ENCODE assay signal across 13 mouse cellular contexts in the genomic region with DNA sequence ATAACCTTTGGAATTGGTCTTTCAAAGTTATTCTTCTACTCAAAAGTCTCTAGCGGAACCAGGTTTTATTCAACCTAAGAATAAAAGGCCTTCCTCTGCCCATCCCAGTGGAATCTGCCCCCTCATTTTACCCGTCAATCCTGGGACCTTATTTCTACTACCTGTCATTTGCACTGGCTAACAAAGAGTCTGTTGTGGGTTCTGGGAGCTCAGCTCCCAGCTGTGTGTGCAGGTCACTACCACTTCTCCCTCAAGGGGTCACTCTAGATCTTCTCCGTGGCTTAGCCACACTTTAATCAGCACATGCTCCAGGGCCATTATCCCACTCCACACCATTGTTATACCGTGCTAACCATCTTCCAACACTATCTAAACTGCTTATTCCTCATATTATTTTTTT. TPM values are rescaled to one million over a fixed set of nuclear protein-coding genes. Genes with fewer than 3 reads are reported as not detected.
DNase-seq lines count a peak whose midpoint lies in the region; ATAC-seq and TF ChIP-seq lines count a peak whose summit lies in the region.
"Had no signal": no experiment of that assay in that cellular context is flagged by ENCODE, and none has a peak within 500 bp of the region (broad histone marks: within the 10 kb centered on the region; RNA-seq: fewer than 3 reads in every experiment).

No protein-coding gene starts in this region.

- no peak overlapping the region for H3K4me2 ChIP-seq in hindbrain, postnatal 0 days (ENCODE audit: low read depth, low read length)
- no peak overlapping the region for H3K4me2 ChIP-seq in CH12.LX (ENCODE audit: insufficient read depth, low read depth, poor library complexity, severe bottlenecking)
- H3K4me2 ChIP-seq: liver, embryonic 11.5 days had no signal

- peak; percentile 29 for TF ChIP-seq CTCF in hindbrain, postnatal 0 days (IDR thresholded peaks at IDR 0.05; ENCODE audit: low read depth)
- TF ChIP-seq CTCF in CH12.LX (conservative IDR thresholded peaks at IDR 0.05 in 1 of 2, IDR thresholded peaks at IDR 0.05 in 1 of 2; ENCODE audit: low read depth in 2 of 2, low read length in 2 of 2), result peak; percentile 38 to 90; a peak in 2 of 4 replicates

- TF ChIP-seq POLR2A in CH12.LX (IDR thresholded peaks at IDR 0.05; ENCODE audit: low read depth, low read length), result no peak

- in situ Hi-C loops in CH12.LX (cut with MboI; ENCODE audit: low pct_ligation_motif_present, low pct_unique_long_range_greater_than_20kb, low sequenced_read_pairs), result no loop called here

- dilution Hi-C loops in CH12.LX (cut with MboI; ENCODE audit: extremely low pct_ligation_motif_present, extremely low pct_unique_long_range_greater_than_20kb, low sequenced_read_pairs), result no loop called here

- H3K27me3 ChIP-seq in hindbrain, postnatal 0 days (ENCODE audit: insufficient read depth, low read length), result no peaks in the 10 kb centered on the region
- H3K27me3 ChIP-seq in hindbrain, embryonic 10.5 days (ENCODE audit: insufficient read depth, poor library complexity, severe bottlenecking), result no peaks in the 10 kb centered on the region
- H3K27me3 ChIP-seq in CH12.LX (replicated peaks), result no peaks in the 10 kb centered on the region

- TF ChIP-seq RAD21 in CH12.LX (IDR thresholded peaks at IDR 0.05; ENCODE audit: low read depth, low read length), result peak; percentile 85

- no peak overlapping the region for H3K27ac ChIP-seq in hindbrain, postnatal 0 days
- H3K27ac ChIP-seq in hindbrain, embryonic 10.5 days, result no peak overlapping the region
- H3K27ac ChIP-seq in CH12.LX (ENCODE audit: insufficient read depth, low read depth), result no peak overlapping the region

- no peak for TF ChIP-seq EP300 in CH12.LX (IDR thresholded peaks at IDR 0.05; ENCODE audit: low read length)

- 43% methylated on average over 4 of the region's 4 CpGs for whole genome bisulfite sequencing in hindbrain, postnatal 0 days
- 41% methylated on average over 4 of the region's 4 CpGs for WGBS in hindbrain, embryonic 10.5 days

- no peaks in the 10 kb centered on the region for H3K36me3 ChIP-seq in hindbrain, postnatal 0 days (ENCODE audit: insufficient read depth, low read length)
- H3K36me3 ChIP-seq in hindbrain, embryonic 10.5 days, result no peaks in the 10 kb centered on the region
- no peaks in the 10 kb centered on the region for H3K36me3 ChIP-seq in CH12.LX (replicated peaks in 1 of 2; ENCODE audit: control insufficient read depth in 1 of 2, insufficient read depth in 1 of 2, low read length in 1 of 2)

- no peak for DNase-seq in hindbrain, postnatal 0 days (ENCODE audit: low spot score)
- DNase-seq in hindbrain, embryonic 10.5 days (ENCODE audit: low spot score), result no peak
- no peak for DNase-seq in CH12.LX (ENCODE audit: extremely low read depth)
- DNase-seq in embryo, embryonic 10.5 days (ENCODE audit: low spot score), result peak; percentile 29
- peak; percentile 36 for DNase-seq in kidney, postnatal 14 days
- no peak for DNase-seq in gastrocnemius, postnatal 14 days
- DNase-seq in left cerebral cortex, postnatal 14 days (ENCODE audit: low spot score in 2 of 2), result no peak
- DNase-seq in heart, postnatal 4 days, result no peak
- DNase-seq: cerebellum, postnatal 25 days; forebrain, postnatal 0 days had no signal

- no peak for ATAC-seq in hindbrain, postnatal 0 days
- ATAC-seq: activated CD4-positive, CD25-positive, alpha-beta regulatory T cell, adult 4 months; CD4-positive, CD25-positive, alpha-beta regulatory T cell, adult 4 months; forebrain, postnatal 0 days had no signal

- no peak overlapping the region for H3K4me3 ChIP-seq in hindbrain, postnatal 0 days (ENCODE audit: low read length)
- H3K4me3 ChIP-seq in hindbrain, embryonic 10.5 days, result no peak overlapping the region
- H3K4me3 ChIP-seq in CH12.LX (replicated peaks in 1 of 3; ENCODE audit: low read depth in 2 of 3, low read length in 2 of 3, poor library complexity in 1 of 3), result no peak overlapping the region

- intact Hi-C loops in gastrocnemius, postnatal 14 days (cut with DNase I; ENCODE audit: low total_unique reads), result no loop called here
- intact Hi-C loops in left cerebral cortex, postnatal 14 days (cut with DNase I), result no loop called here

- no peaks in the 10 kb centered on the region for H3K9me3 ChIP-seq in hindbrain, postnatal 0 days (ENCODE audit: low read length)
- H3K9me3 ChIP-seq in hindbrain, embryonic 10.5 days, result no peaks in the 10 kb centered on the region
- no peaks in the 10 kb centered on the region for H3K9me3 ChIP-seq in CH12.LX (replicated peaks; ENCODE audit: low read length)

- no peaks in the 10 kb centered on the region for H3K79me2 ChIP-seq in CH12.LX (replicated peaks; ENCODE audit: control insufficient read depth, extremely low read depth, insufficient read depth, poor library complexity, severe bottlenecking)

- no peak overlapping the region for H3K9ac ChIP-seq in hindbrain, postnatal 0 days (replicated peaks; ENCODE audit: low read length)
- H3K9ac ChIP-seq in CH12.LX (ENCODE audit: insufficient read depth, low read depth), result no peak overlapping the region
- H3K9ac ChIP-seq: forebrain, postnatal 0 days had no signal

- no peaks in the 10 kb centered on the region for H3K4me1 ChIP-seq in hindbrain, postnatal 0 days (ENCODE audit: insufficient read depth, low read length)
- no peaks in the 10 kb centered on the region for H3K4me1 ChIP-seq in hindbrain, embryonic 10.5 days (replicated peaks)
- H3K4me1 ChIP-seq in CH12.LX (ENCODE audit: control insufficient read depth in 1 of 2, insufficient read depth in 2 of 2), result peaks cover 17 to 21% of the 10 kb centered on the region in 2 experiments

TF ChIP-seq in CH12.LX, 34 proteins besides CTCF, POLR2A, EP300 and RAD21:
- TF ChIP-seq ZMIZ1 (IDR thresholded peaks at IDR 0.05; ENCODE audit: low read depth, low read length) (no peak), IRF4 (IDR thresholded peaks at IDR 0.05; ENCODE audit: low read depth, low read length) (peak; percentile 56; the same call in 1 of the 2 replicates), SMC3 (IDR thresholded peaks at IDR 0.05; ENCODE audit: low read depth, low read length) (peak; percentile 80), MAZ (IDR thresholded peaks at IDR 0.05; ENCODE audit: low read depth, low read length) (no peak), MXI1 (IDR thresholded peaks at IDR 0.05; ENCODE audit: low read depth, low read length) (peak; percentile 28; the same call in 1 of the 2 replicates), MAFK (IDR thresholded peaks at IDR 0.05; ENCODE audit: insufficient replicate concordance, low read length) (no peak), MEF2A (IDR thresholded peaks at IDR 0.05; ENCODE audit: borderline replicate concordance, low read depth, low read length) (0 out of 2 replicates have a peak, but pooled peaks have one; percentile 36), NRF1 (IDR thresholded peaks at IDR 0.05; ENCODE audit: low read depth, low read length) (0 out of 2 replicates have a peak, but pooled peaks have one; percentile 26), TBP (conservative IDR thresholded peaks at IDR 0.05; ENCODE audit: low read depth, low read length) (no peak), JUND (conservative IDR thresholded peaks at IDR 0.05; ENCODE audit: low read depth, low read length) (peak; percentile 33; the same call in 1 of the 2 replicates), MAX (IDR thresholded peaks at IDR 0.05; ENCODE audit: low read length) (peak; percentile 79), ZKSCAN1 (IDR thresholded peaks at IDR 0.05; ENCODE audit: borderline replicate concordance, low read depth, low read length) (no peak), PAX5 (IDR thresholded peaks at IDR 0.05; ENCODE audit: low read length) (no peak), MYC (IDR thresholded peaks at IDR 0.05; ENCODE audit: low read depth, low read length) (peak; percentile 96), GABPA (IDR thresholded peaks at IDR 0.05; ENCODE audit: insufficient replicate concordance, low read depth, low read length) (no peak), BHLHE40 (IDR thresholded peaks at IDR 0.05; ENCODE audit: low read depth, low read length) (peak; percentile 48; the same call in 1 of the 2 replicates)

RNA-seq across cellular contexts. Expression of a gene that starts 26.8 kb away (rescaled TPM):
- 21.6 and 23.6 TPM in 2 replicates for total RNA-seq in hindbrain, postnatal 0 days (2014; rRNA removed)
- polyA plus RNA-seq in hindbrain, postnatal 0 days (2015; fragmentation: Nextera tagmentation; extraction: Ambion mirVana), result 80.5 and 86.8 TPM in 2 replicates
- polyA plus RNA-seq in hindbrain, embryonic 10.5 days (2016; fragmentation: Nextera tagmentation; extraction: Ambion mirVana), result 115 and 124 TPM in 2 replicates
- total RNA-seq in CH12.LX (2012; rRNA removed), result 153 and 190 TPM in 2 replicates
- 276 and 337 TPM in 2 replicates for total RNA-seq in CH12.LX (2014; rRNA removed)
- polyA plus RNA-seq in CH12.LX (2012; ENCODE audit: insufficient read length, low read depth), result 258 and 279 TPM in 2 replicates
- 10 to 100 TPM; 26.5 to 30.2 TPM for total RNA-seq in gastrocnemius, postnatal 14 days (2021)
- 10 to 100 TPM; 17.6 to 18.7 TPM for total RNA-seq in left cerebral cortex, postnatal 14 days (2021)
- total RNA-seq in heart, postnatal 4 days (2021), result 10 to 100 TPM; 83.5 to 98.0 TPM

RNA-seq across cellular contexts. Expression of a gene that starts 34.2 kb away (rescaled TPM):
- total RNA-seq in hindbrain, postnatal 0 days (2014; rRNA removed), result 15.9 and 31.5 TPM in 2 replicates
- polyA plus RNA-seq in hindbrain, postnatal 0 days (2015; fragmentation: Nextera tagmentation; extraction: Ambion mirVana), result 54.9 and 55.5 TPM in 2 replicates
- polyA plus RNA-seq in hindbrain, embryonic 10.5 days (2016; fragmentation: Nextera tagmentation; extraction: Ambion mirVana), result 53.5 and 54.6 TPM in 2 replicates
- total RNA-seq in CH12.LX (2012; rRNA removed), result 41.6 and 43.0 TPM in 2 replicates
- total RNA-seq in CH12.LX (2014; rRNA removed), result 60.3 and 68.8 TPM in 2 replicates
- polyA plus RNA-seq in CH12.LX (2012; ENCODE audit: insufficient read length, low read depth), result 66.8 and 78.7 TPM in 2 replicates
- total RNA-seq in gastrocnemius, postnatal 14 days (2021), result 10 to 100 TPM; 27.8 to 27.9 TPM
- 10 to 100 TPM; 43.7 to 48.9 TPM for total RNA-seq in left cerebral cortex, postnatal 14 days (2021)
- 10 to 100 TPM; 25.8 to 28.6 TPM for total RNA-seq in heart, postnatal 4 days (2021)

Comparison
In these comparisons a context has a peak if more than half of its experiments do, and no peak if none do; other contexts are left out.
1. DNase-seq: peak in embryo, embryonic 10.5 days (single experiment) and kidney, postnatal 14 days (single experiment); none in hindbrain, postnatal 0 days (single experiment), hindbrain, embryonic 10.5 days (single experiment), CH12.LX (single experiment), gastrocnemius, postnatal 14 days (single experiment), left cerebral cortex, postnatal 14 days (0 of 2) and heart, postnatal 4 days (single experiment).